Mouse (Mus musculus) adrenal gland, postnatal 25 days (tissue): ENCODE measurements at regions not wholly inside any gene's neighbourhood (a gene's known extent, or its start where the extent isn't known, plus 50 kb on each side); places are given as distances from the start of the nearest gene placed in this dataset.
A peak's percentile ranks its signal among the peaks of the same experiment; 100 is the strongest.

ENCODE experiments used
- DNase-seq: peaks from one replicate; pipeline ENCODE4 v3.0.0; 2021; ENCODE audit warnings: mixed read lengths

GRCm38 (mm10) chr13:59315811-59316210 is 269.2 kb downstream of the Agtpbp1 start:
- no peak for DNase-seq

GRCm38 (mm10) chr13:59314419-59314818 is 270.6 kb downstream of the Agtpbp1 start:
- peak; percentile 26 for DNase-seq

- DNase-seq = no peak
Observed at GRCm38 (mm10) chr13:59313725-59314330, 271.2 kb downstream of the Agtpbp1 start.

- DNase-seq = no peak
Observed at GRCm38 (mm10) chr13:59292905-59293304, 292.1 kb downstream of the Agtpbp1 start.

GRCm38 (mm10) chr13:59289127-59289526 is 295.9 kb downstream of the Agtpbp1 start:
- no peak for DNase-seq

- DNase-seq = no peak
Observed at GRCm38 (mm10) chr13:59281199-59281598, 303.8 kb downstream of the Agtpbp1 start.

- no peak for DNase-seq
Observed at GRCm38 (mm10) chr13:59279136-59279535, 305.9 kb downstream of the Agtpbp1 start.

GRCm38 (mm10) chr13:59271661-59272060 is 313.4 kb downstream of the Agtpbp1 start:
- no peak for DNase-seq

- no peak for DNase-seq
Observed at GRCm38 (mm10) chr13:59266854-59267253, 318.2 kb downstream of the Agtpbp1 start.

GRCm38 (mm10) chr13:59264126-59264525 is 320.9 kb downstream of the Agtpbp1 start:
- no peak for DNase-seq

GRCm38 (mm10) chr13:59261924-59262323 is 323.1 kb downstream of the Agtpbp1 start:
- DNase-seq = no peak

GRCm38 (mm10) chr13:59255798-59256435 is 329.1 kb downstream of the Agtpbp1 start:
- DNase-seq = no peak

- no peak for DNase-seq
Observed at GRCm38 (mm10) chr13:59253667-59254558, 331.1 kb downstream of the Agtpbp1 start.

GRCm38 (mm10) chr13:59251252-59252006 is 333.6 kb downstream of the Agtpbp1 start:
- no peak for DNase-seq

- no peak for DNase-seq
Observed at GRCm38 (mm10) chr13:59248411-59248810, 336.6 kb downstream of the Agtpbp1 start.

- DNase-seq = no peak
Observed at GRCm38 (mm10) chr13:59246984-59247537, 338.0 kb downstream of the Agtpbp1 start.

GRCm38 (mm10) chr13:59246070-59246469 is 339.0 kb downstream of the Agtpbp1 start:
- DNase-seq = no peak

- no peak for DNase-seq
Observed at GRCm38 (mm10) chr13:59244622-59245021, 340.4 kb downstream of the Agtpbp1 start.

- no peak for DNase-seq
Observed at GRCm38 (mm10) chr13:59242671-59243070, 342.4 kb downstream of the Agtpbp1 start.

GRCm38 (mm10) chr13:59238696-59239095 is 346.3 kb downstream of the Agtpbp1 start:
- DNase-seq = no peak

GRCm38 (mm10) chr13:59235836-59236235 is 349.2 kb downstream of the Agtpbp1 start:
- DNase-seq = no peak

- DNase-seq = no peak
Observed at GRCm38 (mm10) chr13:59229111-59229541, 355.9 kb downstream of the Agtpbp1 start.
